Mouse (Mus musculus) layer of hippocampus, postnatal 14 days (tissue): ENCODE data around the gene Pgpep1l. TPM values are rescaled to one million over a fixed set of nuclear protein-coding genes. Genes with fewer than 3 reads are reported as not detected.
"Not testable (repeated sequence)": the region's sequence is repeated elsewhere in the genome, so short reads cannot be mapped to it uniquely, and the experiment has no call there.

Experiments used
- DNase-seq, 2 experiments: peaks; one replicate each; pipeline ENCODE4 v3.0.0; 2021 to 2022; ENCODE audit warnings: low spot score in 2 of 2, mixed read lengths in 1 of 2
- total RNA-seq, 2 experiments: library from RNA; stranded (reverse); gene quantifications; 2 replicates each; pipeline ENCODE4 v1.2.3; 2021

The Pgpep1l gene
- total RNA-seq, 2 experiments from 2014 or later = 1.4 to 1.7 TPM

DNA sequence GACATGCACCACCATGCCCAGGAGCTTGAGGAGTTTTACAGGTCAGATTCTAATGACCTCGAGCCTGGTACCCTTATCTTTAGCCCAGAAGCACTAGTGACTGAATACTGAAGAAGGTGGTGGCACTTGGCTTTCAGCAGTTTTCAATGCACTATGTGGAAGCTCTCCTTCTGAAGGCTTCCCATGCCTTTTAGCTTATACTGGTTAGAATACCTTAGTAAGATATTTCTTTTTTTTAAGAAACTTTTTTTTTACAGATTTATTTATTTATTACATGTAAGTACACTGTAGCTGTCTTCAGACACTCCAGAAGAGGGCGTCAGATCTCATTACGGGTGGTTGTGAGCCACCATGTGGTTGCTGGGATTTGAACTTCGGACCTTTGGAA lies 19.1 kb upstream of the Pgpep1l start:
- not testable (repeated sequence) for DNase-seq

DNA sequence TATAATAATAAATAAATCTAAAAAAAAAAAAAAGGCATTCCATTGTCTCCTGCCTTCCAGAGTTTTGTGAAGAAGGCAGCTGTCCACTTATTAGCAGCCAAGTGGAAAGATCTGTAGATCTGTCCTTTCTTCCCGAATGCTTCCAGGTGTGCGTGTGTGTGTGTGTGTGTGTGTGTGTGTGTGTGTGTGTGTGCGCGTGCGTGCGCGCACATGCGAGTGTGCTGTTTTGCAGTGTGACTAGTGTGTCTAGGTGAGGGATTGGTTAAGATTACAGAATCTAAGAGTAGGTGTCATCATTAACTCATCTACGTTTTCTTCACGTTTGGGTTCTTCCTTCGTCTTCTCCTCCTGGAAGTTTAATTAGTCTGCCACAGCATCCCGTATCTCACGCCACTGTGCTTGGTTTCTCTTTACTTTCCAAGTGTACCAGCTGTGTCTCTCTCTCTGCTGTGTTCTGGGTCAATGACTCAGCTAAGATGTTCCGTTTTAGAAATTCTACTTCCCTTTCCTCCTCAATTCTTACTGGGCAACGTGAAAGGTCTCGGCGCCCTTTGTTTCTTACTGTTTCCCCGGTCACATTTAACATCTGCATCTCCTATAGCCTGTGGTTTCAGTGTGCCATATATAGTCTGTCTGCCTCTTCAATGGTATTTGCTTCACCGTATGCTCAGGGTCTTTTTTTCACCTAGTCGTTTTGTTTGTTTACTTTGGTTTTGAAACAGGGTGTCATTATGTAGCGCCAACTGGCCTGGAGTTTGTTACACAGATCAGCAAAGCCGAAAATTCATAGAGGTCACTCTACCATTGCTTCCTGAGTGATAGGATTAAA lies 18.5 kb upstream of the Pgpep1l start:
- DNase-seq = no peak

DNA sequence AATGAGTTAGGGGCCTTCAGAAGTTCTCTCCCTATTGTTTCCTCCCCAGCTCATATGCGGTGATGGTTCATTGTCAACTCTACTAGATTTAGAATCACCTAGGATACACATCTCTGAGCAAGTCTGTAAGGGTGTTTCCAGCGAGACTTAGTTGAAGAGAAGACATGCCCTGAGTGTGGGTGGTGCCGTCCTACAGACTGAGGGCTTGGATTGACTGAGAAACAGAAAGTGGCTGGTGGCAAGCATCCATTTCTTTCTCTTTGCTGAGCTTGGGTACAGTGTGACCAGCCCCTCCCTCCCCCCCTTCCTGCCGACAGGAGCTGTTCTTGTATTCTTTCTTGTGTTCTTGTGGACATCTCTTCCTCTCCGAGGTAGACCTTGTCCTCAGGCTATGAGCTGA lies 17.3 kb upstream of the Pgpep1l start:
- DNase-seq = no peak

DNA sequence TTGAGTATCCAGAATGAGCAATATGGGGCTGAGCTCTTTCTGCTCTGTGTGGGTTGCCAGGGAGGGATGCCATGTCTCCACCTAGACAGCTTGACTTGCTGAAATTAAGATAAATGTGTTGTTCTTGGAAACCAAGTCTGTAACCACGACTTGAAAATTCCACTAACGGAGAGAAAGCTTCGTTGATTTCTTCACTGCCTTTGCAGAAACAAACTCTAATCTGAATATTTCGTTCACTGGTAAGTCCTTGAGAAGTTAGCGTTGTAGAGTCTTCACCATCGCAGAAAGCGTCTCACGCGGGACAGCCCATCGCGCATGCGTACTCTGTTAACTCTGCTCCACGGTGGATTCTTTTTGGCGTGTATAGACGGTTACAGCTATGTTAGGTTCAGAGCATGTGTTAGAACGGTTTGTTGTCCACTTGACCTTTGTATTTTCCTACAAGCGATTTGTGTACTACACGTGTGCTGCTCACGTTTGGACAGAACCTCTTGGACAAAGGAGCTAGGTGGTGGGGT lies 16.4 kb upstream of the Pgpep1l start:
- no peak for DNase-seq

DNA sequence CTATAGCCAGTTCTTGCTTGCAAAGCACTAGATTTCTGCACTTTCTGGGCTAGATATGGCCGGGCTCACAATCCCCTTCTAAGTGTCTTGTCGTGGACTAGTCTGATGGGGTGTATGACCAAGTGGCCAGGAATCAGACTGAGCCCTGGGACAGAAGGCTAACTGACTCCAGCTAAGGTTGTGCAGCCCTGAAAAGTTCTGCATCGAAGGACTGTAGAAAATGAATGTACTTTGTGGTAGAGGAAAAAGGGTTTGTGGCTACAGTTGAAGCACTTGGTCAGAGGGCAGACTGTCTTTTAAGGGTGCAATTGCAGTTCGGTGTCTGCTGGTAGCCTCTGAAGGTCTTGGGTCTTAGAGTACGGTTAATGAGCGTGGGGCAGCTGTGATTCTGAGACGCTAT lies 15.4 kb upstream of the Pgpep1l start:
- DNase-seq = no peak

DNA sequence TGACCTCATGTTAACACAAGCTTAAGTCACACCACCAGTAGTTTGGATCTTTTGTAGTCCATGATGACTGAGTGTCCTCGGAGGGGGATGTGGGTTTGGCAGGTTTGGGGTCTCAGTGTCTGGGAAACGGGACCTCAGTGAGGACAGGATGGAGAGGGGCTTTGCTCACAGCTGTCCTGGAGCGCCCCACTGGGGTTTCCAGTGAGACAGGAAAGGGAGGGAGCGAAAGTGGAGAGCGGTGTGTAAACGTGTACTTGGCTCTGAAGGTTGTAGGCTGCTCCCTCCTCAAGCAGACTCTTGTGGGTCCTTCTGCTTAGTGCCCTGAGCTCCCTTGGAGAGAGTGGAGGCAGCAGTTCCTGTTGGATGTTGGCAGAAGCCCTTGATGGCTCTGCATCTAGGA lies 14.9 kb upstream of the Pgpep1l start:
- no peak for DNase-seq

DNA sequence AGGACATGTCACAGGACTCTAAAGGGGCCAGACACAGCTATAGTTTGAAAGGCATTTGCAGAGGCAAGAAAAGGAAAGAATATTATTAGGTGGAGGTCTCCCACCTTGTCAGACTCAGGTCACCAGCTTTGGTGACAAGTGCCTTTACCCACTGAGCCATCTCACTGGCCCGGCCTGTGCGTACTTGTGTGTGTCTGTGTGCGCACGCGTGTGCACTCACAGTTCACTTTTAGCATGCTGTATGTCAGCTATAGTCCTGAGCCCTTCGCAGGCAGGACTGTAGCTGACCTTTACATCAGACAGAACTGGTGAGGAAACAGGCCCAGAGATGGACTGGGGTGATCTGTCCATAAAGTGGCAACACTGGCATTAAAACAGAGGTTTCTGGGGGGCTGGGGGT lies 14.4 kb upstream of the Pgpep1l start:
- DNase-seq = no peak

DNA sequence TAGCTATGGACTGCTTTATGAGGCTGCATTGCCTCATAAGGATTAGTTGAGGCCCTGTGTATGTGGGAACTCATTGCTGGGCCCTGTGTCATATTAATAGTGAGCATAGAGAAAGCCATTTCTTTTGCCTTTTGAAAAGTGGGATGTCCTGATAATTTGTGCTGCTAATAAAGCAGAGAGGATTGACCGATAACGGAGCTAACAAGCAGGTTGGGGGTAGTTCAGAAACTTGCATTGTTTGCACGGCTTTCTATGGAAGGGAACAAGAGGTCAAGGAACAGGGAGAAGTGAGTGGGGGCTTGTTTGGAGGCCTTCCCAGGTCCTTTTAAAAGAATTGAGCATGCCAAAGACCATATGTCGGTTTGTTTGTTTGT lies 13.9 kb upstream of the Pgpep1l start:
- no peak for DNase-seq

DNA sequence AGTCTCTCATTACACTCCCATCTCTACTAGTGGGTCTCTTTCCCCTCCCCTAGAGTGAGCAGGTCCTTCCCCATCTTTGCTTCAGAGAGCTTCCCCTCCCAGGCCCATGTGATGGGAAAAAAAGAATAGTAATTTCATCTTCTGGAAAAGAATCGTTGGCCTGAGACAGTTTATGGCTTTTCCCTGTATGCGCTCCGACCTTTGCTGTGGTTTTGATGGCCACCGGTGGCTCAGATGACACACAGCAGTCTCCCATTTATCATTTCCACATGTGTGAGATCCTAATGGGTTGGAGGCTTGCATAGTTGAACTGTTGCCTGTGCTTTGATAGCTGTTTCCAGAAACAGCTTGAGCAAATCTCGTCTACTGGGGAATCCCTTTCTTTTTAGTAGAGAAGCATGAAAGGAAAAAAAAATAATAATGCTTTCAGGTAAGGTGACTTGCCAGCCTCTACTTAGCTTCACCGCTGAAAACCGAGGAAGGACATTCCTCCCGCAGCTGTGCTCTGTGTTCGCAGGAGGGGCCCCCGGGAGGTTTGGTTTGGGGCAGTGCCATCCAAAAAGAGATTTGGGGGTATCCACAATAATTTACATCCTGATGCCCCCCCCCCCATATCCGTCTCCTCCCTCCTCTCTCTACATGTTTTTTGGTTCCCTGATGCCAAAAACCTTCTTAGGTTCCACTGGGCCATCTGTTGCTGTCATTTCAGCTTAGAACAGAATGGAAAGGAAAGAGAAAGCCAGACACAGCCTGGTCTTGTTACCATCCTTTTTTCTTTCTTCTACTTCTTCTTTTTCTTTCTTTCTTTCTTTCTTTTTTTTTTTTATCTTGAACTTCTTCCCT lies 13.2 kb upstream of the Pgpep1l start:
- no peak for DNase-seq

DNA sequence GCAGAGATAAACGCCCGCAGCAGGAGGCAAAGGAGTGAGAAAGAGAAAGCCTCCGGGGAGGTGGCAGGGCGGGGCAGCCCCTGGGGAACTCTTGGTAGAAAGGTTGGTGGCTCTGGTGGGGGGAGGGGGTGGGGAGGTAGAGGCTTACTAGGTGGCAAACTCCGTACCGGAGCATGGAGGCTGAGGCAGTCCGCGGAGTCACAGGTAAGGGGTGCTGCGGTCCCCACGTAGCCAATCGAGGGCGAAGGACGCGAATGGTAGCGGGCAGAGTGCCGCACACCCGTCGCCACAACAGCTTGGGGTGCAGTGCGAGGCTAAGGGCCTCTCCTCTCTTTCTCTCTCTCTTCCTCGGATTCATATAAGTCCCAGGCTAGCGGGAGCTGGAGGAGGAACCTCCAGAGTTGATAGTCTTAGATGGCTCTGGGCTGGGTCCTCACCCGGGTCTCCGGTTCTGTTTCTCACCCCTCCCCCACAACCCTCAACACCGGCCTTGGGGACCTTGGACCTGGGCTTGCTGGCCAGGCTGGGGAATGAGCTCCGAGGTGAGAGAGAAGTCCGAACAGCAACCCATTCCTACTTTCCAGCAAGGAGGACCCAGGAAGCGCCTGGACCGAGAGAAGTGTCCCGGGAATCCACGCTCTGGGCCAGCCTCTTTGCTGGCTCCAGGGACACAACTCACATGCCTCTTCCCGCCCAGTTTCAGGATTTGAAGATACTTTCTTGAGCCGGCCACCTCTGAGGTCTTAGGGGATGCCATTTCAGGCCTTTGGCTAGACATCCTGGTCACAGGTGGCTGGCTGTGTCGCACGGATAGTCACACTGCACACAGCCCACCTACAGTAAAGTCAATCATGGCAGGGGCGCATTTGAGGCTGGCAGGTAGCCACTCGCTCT lies 12.1 kb upstream of the Pgpep1l start:
- no peak for DNase-seq

DNA sequence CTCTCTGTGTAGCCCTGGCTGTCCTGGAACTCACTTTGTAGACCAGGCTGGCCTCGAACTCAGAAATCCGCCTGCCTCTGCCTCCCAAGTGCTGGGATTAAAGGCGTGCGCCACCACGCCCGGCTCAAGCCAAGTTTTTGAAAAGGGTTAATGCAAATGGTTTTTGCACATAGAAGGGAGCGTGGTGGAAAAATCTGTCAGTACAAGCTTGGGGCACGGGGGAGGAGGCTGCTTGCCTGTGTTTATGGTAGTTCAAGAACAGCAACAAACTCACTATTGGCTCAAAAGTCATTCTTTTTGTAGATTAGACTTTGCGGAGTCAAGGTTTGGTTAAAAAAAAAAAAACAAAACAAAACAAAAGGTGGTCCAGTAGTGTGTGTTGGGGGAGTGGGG lies 11.4 kb upstream of the Pgpep1l start:
- DNase-seq = not testable (repeated sequence)

DNA sequence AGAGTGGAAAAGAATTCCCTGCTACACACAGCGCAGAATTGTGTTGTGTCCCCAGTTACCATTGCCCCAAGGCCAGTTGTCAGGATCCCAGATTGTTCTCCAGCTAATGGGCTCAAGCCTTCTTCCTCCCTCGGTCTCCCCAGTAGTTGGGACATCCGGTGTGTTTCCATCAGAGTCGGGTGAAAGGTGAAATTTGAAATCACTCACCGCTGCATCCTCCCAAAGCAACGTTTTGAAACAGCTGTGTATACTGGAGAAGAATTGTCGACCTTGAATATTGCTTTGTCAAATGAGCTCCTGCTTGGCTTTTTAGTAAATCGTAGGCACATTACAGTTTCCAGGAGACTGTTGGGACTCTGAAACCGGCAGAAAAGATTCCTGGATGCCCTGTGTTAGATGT lies 10.9 kb upstream of the Pgpep1l start:
- DNase-seq = no peak

DNA sequence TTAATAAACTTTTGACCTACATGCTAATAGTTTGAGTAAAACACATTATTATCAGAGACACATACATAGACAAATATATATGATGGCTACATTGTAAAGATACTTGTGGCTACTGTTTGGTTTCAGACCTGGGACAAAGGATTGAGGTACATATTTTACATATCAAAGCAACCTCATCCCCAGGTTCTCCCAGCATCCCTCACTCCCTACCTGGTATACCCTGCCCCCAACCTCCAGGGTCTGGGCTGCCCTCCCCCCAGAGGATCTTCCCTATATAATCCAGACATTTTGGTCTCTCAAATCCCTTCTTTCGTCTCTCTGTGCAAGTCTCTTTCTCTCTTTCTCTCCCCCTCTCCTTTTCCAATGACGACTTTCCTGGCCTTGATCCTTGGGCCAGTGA lies 10.2 kb upstream of the Pgpep1l start:
- DNase-seq = no peak

DNA sequence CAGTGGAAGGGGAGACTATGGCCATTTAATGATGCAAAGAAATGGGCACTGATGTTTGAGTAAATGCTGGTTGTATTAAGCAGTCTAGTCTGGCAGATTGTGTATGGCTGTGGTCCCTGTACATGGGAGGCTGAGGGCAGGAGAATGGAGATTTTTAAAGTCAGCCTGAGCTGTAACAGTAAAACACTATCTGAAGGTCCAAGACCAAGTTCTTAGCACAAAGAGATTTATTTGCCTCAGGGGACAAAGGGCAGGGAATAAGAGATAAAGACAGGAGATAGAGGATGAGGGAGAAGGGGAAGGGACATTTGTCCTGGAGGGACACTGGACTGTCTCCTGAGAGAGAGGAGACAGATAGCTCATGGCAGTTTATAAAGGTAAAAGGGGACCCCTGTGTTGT lies 9.5 kb upstream of the Pgpep1l start, which contains the start of gene Fam169b:
Gene Fam169b (plus strand): TSS at position 325 of the 400 bp plus-strand sequence.
- DNase-seq = no peak

DNA sequence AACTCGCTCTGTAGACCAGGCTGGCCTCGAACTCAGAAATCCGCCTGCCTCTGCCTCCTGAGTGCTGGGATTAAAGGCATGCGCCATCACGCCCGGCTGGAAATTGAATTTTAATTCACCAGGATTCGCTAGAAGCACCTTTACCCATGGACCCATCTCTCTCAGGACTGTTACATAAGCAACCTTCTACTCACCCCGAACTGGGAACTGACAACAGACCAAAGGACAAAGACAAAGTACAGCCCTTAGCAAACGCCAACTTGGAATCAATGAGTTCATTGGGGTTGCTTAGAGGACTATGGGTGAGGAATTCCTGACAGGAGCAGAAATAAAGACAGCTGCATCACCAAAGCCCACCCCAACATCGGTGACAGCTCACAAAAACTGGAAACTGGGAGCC lies 8.6 kb upstream of the Pgpep1l start:
- no peak for DNase-seq

DNA sequence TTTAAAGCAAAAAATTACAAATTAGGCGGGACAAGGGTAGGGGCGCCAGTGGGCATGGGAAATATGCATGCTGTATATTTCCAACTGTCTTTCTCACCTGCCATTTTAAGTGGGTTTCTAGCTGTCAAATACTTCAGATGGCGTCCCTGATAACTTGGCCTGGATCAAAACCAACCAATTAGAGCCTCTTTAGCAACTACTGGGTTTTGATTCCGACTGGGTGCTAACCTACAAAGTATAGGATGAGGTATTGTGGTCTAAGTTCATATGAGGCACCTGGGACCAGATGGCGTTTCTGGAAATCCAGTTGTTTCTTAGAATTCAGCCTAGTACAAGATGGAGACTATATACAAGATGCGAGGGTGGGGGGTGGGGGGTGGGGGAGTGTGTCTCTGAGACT lies 7.8 kb upstream of the Pgpep1l start:
- no peak for DNase-seq

DNA sequence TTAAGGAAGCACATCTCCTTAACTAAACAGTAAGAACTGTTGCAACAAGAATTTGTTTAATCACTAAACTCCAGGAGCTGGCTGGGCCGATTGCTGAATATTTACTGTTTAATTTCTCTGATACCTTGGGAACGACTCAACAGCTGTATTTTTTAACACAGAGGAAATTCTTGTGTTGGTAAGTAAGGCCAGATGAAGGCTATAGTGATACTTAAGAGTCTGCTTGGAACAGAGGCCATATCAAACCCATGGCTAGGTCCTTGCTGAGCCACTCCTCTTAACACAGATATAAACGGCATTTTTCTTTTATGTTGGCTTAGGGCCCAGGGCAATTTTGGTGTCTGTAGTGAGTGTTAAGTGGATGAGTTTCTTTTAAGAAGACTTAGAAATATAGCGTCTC lies 6.5 kb upstream of the Pgpep1l start:
- DNase-seq = no peak

DNA sequence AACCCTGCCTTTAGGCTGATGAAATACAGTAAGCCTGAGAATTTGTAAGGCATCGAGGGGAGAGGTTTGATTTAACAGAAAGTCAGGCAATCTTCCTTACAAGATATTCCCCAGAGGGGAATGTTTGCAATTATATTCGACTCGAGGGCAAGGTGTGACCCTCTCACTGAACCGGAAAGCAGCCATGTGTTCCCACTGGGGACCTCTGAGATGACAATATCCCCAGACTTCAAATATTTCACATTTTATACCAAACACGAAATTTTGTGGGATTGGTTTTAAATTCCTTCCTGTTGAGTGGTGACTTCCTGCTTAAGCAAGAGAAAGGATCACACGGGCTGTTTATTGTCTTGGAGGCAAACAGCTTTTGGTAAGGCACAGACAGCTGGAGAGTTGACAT lies 2.7 kb upstream of the Pgpep1l start:
- no peak for DNase-seq

DNA sequence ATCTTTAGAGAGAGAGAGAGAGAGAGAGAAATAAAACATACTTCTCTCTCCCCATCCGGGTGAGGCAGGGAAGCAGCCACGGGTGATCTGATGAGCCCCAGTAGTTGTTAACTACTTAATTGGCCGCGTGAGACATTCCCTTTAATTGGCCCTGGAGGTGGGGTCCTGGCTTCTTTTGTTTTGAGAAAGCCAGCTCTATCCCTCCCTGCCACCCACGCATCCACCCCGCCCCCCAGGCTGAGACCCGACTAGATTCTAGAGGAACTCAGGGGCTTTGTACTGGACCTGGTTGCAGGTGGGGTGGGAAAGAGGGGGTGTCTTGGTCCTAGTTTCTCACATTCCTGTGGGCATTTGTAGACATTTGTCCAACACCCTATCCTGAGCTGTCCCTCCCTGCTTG lies 1.4 kb upstream of the Pgpep1l start:
- DNase-seq = no peak

DNA sequence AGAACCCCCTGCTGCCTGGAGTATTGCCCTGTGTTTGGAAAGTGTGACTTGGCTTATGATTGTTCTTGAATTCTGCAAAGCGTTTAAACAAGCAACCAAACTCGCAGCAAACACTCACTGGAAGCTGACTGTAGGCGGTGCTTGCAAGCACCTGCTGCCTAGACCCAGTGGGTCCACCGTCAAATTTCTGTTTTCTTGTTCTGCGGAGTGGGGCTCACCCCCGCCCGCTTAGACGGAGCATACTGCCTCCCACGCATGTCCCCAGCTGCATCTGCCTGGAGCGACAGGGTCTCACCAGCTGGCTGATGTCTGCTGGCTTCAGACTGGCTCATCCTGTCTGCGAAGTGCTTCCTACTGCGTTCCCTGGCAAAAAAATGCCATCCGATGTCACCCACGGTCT lies 498 bp upstream of the Pgpep1l start:
- DNase-seq = peak; percentile 82

DNA sequence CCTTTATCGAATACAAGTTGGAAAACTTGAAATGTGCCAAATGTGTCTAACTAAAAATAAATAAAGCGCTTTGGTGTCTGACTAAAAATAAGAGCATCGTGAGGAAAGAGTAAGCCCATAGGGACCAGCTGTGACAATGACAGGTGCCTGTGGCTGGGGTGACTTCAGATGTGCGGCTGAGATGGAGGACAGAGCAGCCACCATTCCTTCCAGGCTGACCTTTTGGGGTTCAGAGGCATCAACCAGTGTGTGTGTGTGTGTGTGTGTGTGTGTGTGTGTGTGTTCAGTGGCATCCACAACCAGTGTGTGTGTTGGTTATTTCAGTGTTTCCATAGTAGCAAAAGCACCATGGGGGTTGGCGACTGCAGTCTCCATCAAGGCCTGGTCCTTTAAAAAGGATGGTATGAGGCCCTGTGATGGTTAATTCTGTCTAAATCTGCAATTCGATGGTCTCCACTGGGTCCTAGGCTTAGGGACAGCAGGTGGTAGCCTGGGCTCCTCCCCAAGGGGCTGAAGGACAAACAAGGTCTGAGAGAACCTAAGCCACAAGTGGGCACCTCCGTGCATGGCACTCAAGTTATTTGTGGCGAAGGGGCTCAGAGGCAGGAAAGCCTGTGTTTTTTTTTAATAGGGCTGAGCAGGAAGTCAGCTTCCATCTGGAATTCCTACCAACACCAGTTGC lies 546 bp downstream of the Pgpep1l start:
- peak in 1 of 2 experiments; percentile 26 for DNase-seq
